Mouse (Mus musculus): Measurements from ENCODE around the gene Bmpr1a. TPM values are rescaled to one million over a fixed set of nuclear protein-coding genes. Genes with fewer than 3 reads are reported as not detected.

Gene Bmpr1a
- 34.1 TPM for polyA plus RNA-seq (2014; fragmentation: Illumina TruSeq; extraction: RNeasy Lipid Tissue Mini Kit (QIAGEN cat#74804); ENCODE audit: low read depth, low replicate concordance)

DNA sequence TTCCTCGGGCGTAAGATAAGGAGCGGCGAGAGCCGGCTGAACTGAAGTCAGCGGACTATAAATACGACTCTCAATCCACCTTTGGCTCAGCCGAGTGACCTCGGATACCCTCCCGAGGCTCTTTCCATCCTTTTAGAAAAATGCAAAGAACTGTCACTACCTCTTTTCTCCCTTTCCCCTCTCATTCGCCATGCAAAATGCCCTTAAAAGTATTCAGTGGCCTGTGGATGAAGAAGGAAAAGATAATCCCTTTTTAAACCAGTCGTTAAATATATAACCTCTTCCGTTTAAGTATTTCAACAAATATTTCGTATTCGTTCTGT lies at the start of gene Bmpr1a:
Gene Bmpr1a, minus strand, starts transcription at position 17 of the 323 bp plus-strand sequence.

GRCm38 (mm10) chr14:34522701-34523100 lies 19.6 kb upstream of the Bmpr1a start, which contains the start of gene 9230112D13Rik:
TSS of gene 9230112D13Rik (minus strand) at chr14:34522801.

GRCm38 (mm10) chr14:34375415-34375904 lies 127.7 kb downstream of the Bmpr1a start, which contains the start of gene Mmrn2:
TSS of gene Mmrn2 (plus strand) at chr14:34375465.

DNA sequence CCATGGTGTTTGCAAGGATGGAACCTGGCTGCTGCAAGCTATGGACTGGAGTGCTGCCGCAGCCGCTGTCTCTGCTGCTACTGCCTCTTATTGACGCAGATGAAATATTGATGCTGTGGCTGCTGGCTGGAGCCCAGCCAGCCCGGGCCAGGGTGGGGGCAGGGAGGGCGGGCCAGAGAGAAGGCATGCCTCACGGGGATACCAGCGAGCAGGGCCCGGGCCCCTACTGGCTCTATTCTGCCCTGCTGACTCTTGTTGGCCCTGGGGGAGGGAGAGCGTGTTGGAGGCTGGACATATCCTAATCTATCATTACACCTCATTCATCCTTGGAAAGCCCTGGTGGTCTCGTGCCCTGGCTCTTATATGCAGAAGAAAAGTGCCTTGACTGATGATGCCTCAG lies 128.6 kb downstream of the Bmpr1a start, which contains the start of gene Sncg:
Gene Sncg, minus strand, starts transcription at position 213 of the 400 bp plus-strand sequence.

Other genes with a start within 250 kb of the Bmpr1a start
- gene Shld2, start 192.8 kb downstream of the Bmpr1a start, polyA plus RNA-seq (2014; fragmentation: Illumina TruSeq; extraction: RNeasy Lipid Tissue Mini Kit (QIAGEN cat#74804); ENCODE audit: low read depth, low replicate concordance), result 51.6 TPM
- gene Glud1, start 192.6 kb downstream of the Bmpr1a start, polyA plus RNA-seq (2014; fragmentation: Illumina TruSeq; extraction: RNeasy Lipid Tissue Mini Kit (QIAGEN cat#74804); ENCODE audit: low read depth, low replicate concordance), result 889 TPM
- gene Fam25c, start 147.9 kb downstream of the Bmpr1a start, polyA plus RNA-seq (2014; fragmentation: Illumina TruSeq; extraction: RNeasy Lipid Tissue Mini Kit (QIAGEN cat#74804); ENCODE audit: low read depth, low replicate concordance), result 2.5 TPM
- gene Sncg, start 128.6 kb downstream of the Bmpr1a start, polyA plus RNA-seq (2014; fragmentation: Illumina TruSeq; extraction: RNeasy Lipid Tissue Mini Kit (QIAGEN cat#74804); ENCODE audit: low read depth, low replicate concordance), result not detected
- 2.6 TPM for gene Mmrn2, start 127.9 kb downstream of the Bmpr1a start, polyA plus RNA-seq (2014; fragmentation: Illumina TruSeq; extraction: RNeasy Lipid Tissue Mini Kit (QIAGEN cat#74804); ENCODE audit: low read depth, low replicate concordance)
- not detected for gene 9230112D13Rik, start 19.5 kb upstream of the Bmpr1a start, polyA plus RNA-seq (2014; fragmentation: Illumina TruSeq; extraction: RNeasy Lipid Tissue Mini Kit (QIAGEN cat#74804); ENCODE audit: low read depth, low replicate concordance)
- 0.08 TPM for gene Ldb3, start 85.3 kb upstream of the Bmpr1a start, polyA plus RNA-seq (2014; fragmentation: Illumina TruSeq; extraction: RNeasy Lipid Tissue Mini Kit (QIAGEN cat#74804); ENCODE audit: low read depth, low replicate concordance)
- gene Opn4, start 96.8 kb upstream of the Bmpr1a start, polyA plus RNA-seq (2014; fragmentation: Illumina TruSeq; extraction: RNeasy Lipid Tissue Mini Kit (QIAGEN cat#74804); ENCODE audit: low read depth, low replicate concordance), result not detected
- gene Wapl, start 170.6 kb upstream of the Bmpr1a start, polyA plus RNA-seq (2014; fragmentation: Illumina TruSeq; extraction: RNeasy Lipid Tissue Mini Kit (QIAGEN cat#74804); ENCODE audit: low read depth, low replicate concordance), result 72.8 TPM